Mouse (Mus musculus): ENCODE results near the gene Ppp1r27.
A peak's percentile ranks its signal among the peaks of the same experiment; 100 is the strongest.
"Not testable (repeated sequence)": the region's sequence is repeated elsewhere in the genome, so short reads cannot be mapped to it uniquely, and the experiment has no call there.

Gene Ppp1r27

DNA sequence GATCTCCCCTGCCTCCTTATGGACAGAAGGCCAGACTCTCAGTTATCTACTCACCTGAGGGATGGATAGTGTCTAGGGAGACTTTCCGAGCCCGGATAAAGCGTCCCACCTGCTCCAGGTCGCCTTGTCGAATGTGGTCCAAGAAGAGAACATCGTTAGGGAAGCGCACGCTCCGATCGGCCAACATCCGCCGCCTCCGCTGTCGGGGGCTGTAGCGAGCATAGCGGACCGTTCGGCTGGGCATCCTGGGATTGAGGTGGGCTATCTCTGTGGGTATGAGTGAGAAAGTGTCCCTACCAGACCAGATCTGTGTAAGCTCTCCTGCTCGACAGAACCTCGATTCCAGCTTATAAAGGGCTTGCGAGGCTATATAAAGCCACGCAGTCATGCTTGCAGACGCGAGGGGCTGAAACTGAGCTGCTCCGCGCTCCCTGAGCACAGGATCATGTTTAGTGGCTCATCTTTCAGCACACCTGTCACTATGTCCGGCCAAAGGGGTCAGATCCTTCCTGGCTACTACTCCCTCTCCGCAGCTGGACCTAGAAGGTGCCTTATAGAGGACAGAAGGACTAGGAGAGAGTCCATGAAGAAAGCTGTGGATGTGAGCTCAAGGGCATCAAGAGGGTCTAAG, at the start of gene Ppp1r27:
TSS of gene Ppp1r27 (minus strand) at position 323 of the 631 bp plus-strand sequence.
- DNase-seq (ENCODE audit: low spot score) = no peak

DNA sequence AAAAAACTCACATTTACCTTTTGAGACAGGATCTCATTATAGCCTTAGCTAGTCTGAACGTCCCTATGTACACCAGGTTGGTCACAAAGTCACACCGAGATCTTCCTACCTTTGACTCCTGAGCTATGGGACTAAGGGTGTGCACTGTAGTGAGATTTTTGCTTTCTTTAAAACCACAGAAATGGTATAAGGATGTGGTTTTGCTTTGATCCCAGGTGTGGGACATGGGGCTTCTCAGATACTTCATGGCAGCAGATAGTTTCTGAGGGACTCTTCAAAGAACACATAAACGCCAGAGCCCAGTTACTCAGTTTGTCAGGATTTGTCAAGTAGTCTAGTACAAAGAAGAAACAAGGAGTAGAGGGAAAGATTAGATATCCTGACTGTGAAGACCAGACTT, 49.8 kb upstream of the Ppp1r27 start:
- no peak for DNase-seq (ENCODE audit: low spot score)

DNA sequence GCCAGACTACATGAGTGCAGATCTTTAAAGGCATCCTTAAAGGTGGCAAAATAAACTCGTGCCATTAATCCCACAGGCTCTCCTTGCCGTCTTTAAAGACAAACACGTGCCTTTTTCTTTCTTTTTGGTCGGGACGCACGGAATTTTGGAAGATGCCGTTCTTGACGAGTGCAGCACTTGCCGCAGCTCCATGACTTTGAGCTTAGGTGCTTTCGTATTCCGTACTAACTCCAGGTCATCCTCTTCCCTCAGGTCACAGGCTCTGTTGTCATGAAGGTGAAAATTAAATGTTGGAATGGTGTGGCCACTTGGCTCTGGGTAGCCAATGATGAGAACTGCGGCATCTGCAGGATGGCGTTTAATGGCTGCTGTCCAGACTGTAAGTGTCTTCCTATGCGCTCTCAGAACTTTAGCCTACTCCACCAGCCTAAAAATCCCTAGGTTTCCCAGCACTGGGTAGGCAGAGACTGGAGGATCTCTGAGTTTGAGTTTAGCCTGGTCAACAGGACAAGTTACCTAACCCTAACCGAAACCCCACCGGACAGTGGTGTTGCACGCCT, 48.1 kb upstream of the Ppp1r27 start:
- no peak for DNase-seq (ENCODE audit: low spot score)

DNA sequence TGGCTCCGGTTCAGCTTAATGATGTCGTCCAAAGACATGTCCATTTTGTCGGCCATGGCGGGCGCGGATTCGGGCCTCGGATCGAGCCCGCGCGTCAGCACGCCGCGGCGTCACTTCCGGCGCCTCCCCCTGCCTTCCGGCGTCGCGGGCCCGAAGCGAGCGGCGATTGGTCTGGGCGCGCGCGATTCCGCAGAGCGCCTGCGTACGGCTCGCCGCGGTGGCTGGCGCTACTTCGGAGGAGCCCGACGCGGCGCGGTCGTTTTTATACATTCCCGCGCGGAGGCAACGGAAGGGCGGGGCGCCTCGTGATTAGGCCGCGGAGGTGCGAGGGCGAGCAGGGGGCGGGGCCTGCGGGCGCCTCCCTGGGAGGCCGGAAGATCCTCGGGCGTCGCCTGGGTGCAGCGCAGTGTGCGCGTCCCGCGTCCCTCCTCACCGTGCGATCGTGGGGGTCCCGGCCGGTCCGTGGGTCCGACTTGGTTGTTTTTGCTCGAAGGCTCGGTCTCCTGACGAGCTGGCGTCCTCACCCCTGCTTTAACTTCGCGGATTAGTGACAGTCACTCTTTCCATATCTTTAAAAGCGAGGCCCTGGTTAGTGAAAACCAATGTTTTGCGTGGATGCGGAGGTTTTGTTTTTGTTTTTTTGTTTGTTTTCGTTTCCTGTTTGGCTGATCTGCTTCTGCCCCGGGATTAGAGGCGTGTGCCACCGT, 47.5 kb upstream of the Ppp1r27 start, which contains the start of the genes Alyref and Anapc11:
TSS of gene Alyref (minus strand) at position 83 of the 707 bp plus-strand sequence.
TSS of gene Anapc11 (plus strand) at position 139 of the 707 bp plus-strand sequence.
- peak; percentile 97 for DNase-seq (ENCODE audit: low spot score)

DNA sequence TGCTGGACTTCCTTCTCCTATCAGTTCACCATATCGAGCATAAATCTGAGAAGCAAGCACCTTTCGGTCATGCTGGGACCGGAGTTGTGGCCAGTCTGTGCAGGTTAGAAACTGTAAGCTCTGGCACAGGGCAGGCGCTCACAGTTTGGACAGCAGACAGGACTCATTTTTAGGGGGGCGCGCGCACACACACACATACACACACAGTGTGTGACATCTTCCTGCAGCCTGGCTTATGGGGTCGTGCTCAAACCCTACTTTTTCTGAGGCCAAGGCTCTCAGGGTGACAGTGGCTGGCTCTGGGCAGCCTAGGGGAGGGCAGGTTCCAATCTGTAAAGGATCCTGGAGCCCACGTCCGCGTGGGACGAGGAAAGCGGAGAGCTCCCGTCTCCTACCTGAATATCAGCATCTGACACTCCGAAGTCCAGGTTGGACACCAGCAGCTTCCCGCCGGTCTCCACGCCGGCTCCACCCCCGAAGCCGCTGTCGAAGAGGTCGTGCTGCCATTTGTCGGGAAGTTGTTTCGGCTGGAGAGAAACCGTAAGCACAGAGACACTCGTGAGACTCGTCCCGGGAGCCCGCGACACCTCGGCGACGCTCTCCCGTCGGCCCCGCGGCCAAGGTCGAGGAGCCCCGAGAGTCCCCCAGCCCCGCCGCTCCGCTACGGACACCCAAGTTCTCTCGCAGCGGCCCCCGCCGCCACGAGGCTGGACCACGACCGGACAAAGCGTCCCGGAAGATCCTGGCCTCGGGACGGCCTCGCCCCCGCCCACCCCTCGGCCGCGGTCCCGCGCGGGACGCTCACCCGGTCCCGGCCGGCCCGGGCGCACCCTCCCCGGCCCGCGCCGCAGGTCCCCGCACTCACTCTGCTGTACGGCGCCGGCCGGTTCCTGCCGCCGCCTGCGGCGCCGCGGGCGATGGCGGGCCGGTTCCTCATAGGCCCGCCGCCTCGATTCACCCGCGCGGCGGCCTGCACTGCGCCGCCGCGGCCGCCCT, 46.6 kb upstream of the Ppp1r27 start:
- no peak for DNase-seq (ENCODE audit: low spot score)

DNA sequence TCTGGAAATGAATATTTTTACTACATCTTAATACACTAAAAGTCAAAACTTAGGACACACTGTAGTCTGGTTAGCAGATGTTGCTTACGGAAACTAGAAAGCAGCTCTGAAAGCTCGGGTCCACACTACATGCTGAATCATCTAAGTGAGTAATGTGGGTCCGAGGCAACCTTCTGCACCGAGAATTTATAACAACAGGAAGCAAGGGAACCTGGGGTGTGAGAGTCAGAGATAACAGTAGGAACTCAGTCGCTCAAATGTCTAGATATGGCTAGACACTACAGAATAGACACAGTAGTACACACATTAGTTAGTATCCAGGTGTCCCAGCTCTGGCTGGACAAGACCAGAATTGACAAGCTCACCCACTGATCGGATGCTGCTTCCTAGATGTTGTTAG, 37.6 kb upstream of the Ppp1r27 start:
- no peak for DNase-seq (ENCODE audit: low spot score)

DNA sequence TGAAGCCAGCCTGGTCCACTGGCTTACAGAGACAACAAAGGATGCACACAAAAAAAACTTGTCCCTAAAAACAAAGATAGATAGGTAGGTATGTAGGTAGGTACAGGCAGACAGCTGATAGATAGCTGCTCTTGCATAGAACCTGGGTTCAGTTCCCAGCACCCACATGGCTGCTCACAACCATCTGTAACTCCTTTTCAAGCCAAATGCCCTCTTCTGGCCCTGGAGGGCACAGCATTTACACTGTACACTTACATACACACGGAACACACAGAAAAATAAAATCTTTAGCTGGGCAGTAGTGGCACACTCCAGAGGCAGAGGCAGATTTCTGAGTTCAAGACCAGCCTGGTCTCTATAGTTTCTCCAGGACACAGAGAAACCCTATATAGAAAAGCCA, 33.0 kb upstream of the Ppp1r27 start:
- no peak for DNase-seq (ENCODE audit: low spot score)

DNA sequence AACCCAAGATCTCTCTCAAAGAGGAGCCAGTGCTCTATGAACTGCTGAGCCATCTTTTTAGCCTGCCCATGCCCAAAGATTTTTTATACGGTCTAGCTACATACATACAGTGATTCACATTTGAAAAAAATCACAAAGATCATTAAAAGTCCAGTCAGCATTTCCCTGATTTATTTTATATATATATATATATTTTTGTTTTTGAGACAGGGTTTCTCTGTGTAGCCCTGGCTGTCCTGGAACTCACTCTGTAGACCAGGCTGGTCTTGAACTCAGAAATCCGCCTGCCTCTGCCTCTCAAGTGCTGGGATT, 32.0 kb upstream of the Ppp1r27 start:
- DNase-seq (ENCODE audit: low spot score) = not testable (repeated sequence)

DNA sequence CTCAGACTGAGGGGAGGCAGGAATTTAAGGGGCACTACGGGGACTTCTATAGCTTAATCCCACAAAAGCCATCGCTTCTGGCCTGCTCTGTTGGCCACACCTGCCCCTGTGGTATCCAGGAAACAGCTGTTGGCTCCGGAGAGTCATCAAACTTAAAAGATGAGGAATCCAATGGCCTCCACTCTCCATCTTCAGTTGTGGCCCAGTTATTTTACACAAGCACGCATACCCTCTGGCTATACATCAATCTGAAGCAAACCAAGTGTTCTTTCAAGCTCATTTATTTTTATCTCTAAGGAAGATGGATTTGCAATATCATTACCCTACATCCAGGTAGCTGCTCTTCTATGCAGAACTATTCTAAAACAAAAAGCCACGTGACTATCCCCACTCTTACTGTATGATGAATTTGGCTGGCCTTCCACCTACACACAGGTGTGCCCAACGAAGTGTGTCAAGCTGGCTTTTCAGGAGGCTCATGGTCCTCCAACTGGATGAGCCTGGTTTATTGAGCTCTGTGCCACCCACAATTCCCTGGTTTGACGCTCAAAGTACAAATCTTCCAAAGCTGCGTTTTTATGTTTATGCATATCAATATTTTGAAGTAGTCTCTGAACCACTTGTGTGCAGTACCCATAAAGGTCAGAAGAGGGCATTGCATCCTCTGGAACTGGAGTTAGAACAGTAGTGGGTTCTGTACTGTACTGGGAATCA, 31.5 kb upstream of the Ppp1r27 start:
- DNase-seq (ENCODE audit: low spot score) = peak; percentile 48

DNA sequence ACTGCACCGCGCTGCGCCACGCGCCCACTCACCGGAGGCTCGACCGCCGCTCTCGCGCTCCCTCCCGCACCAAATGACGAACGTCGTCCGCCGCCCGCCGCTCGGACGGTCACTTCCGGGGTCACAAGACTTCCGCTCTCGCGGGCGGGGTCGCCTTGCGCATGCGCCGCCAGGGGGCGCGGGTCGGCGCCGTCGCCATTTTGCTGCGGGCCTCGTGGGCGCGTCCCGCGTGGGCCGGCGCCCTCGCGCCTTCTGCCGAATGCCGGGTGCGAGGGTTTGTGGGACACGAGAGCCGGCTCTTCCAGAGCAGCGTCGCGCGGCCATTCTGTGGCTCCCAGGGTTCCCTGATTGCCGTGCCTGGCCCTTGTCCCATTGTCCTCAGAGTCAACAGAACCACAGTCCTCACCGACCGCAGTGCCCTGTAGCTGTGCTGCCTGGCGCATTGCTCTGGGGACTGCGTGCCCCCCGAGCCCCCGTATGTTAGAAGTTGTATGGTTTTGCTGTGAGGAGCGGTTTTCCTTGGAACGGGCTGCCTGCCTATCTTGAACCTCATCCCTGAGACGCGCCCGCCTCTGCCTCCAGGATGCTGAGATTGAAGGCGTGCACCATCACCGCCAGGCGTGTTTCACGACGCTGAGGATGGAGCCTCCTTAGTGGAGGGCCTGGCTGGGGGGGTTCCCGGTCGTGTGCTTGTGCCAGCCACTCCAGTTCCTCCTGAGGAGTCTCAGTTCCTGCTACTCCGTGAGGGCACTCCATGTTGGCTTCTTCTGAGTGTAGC, 30.7 kb upstream of the Ppp1r27 start, which contains the start of gene Arhgdia:
TSS of gene Arhgdia (minus strand) at position 135 of the 778 bp plus-strand sequence.
- peak; percentile 89 for DNase-seq (ENCODE audit: low spot score)

DNA sequence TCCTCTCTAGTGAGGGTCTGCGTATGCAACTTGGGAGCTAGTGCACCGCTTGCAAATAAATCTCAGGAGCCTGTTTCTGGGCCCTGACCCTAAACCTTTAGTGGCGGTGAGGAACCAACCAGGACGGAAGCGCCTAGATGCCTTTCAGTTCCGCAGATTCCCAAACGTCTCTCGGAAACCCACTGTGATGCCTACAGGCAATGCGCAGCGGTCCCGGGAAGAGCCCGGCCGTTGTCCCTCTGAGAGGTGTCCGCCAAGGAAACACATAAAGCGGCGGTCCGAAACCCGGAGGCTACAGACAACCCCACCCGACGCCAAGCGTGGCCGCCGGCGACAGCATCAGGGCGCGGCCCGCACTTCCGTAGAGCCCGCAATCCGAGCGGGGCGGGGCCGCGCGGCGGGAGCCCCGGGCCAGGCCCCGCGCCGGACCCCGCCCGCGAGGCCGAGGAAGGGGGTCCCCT, 30.0 kb upstream of the Ppp1r27 start:
- DNase-seq (ENCODE audit: low spot score) = peak; percentile 45

DNA sequence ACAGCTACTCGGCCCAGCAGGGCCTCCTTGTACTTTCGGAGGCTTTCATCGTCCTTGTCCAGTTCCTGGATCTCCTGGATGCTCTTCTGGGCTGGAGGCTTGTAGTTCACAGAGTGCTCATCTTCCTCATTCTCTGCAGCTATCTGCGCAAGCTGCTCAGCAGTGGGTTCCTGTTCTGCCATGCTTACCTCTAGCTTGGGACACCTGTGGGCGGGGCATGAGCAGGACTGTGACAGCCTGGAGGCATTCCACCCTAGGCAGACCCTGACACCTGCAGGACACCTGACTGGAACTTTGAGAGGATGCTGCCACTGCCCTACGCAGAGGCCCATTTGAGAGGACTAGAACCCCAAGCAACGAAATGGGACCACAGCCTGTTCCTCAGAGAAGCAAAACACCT, 29.3 kb upstream of the Ppp1r27 start:
- no peak for DNase-seq (ENCODE audit: low spot score)

DNA sequence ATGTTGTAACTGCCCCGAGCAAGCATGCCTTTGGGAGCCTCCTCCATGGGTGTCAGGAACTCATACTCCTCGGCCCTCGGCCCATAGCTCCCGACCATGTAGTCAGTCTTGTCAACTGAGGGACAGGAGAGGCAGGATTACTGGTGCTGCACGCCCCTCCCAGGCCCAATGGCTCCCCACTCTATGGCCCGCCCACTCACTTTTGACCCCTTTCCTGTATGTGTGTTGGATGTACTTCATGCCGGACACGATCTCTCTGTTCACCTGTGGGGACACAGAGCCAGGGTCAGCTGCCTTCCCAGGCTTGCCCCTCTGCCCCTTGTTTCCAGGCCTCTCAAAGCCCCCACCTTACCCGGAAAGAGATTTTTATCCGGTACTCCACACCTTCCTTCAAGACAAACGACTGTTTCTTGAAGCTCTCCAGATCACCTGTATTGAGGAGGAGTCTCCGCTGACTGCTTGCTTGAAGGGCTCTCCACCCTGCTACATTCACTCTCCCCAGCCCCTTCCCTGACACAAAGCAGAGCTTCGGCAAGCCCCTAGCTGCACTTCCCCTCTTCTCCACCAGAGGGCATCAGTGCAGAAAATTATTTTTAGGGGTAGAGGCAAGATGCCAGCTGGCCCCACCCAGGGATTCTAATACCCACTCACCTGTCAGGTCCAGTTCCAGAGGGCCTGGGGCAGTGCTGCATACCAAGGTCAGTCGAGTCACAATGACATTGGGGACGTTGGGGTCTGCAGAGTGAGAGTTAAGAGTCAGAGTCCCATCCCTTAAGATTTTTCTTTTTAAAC, 28.6 kb upstream of the Ppp1r27 start:
- peak; percentile 93 for DNase-seq (ENCODE audit: low spot score)

DNA sequence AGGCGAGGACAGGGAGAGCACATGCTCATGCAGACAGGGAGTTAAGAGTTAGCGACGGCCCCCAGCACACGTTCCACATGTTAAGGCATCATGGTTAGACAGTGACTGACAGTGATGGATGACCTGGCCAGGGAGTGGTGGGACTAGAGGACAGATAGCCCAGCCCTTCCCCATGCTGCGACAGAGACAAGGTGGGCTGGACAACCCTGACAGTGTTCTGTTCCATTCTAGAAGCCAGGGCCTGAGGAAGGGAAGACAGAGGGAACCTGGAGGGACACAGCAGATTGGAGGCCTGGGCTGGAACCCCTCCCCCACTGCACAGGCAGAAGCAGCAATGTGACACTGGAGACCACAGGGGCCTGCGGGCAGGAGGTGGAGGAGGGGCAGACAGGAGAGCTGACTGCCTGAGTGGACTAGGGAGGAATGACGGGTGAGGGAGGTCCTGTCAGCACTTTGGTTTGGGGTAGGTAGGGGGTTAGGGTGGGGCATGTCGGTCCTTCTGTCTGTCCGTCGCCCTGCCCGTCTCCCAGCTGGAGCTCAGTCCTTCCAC, 27.8 kb upstream of the Ppp1r27 start:
- no peak for DNase-seq (ENCODE audit: low spot score)

DNA sequence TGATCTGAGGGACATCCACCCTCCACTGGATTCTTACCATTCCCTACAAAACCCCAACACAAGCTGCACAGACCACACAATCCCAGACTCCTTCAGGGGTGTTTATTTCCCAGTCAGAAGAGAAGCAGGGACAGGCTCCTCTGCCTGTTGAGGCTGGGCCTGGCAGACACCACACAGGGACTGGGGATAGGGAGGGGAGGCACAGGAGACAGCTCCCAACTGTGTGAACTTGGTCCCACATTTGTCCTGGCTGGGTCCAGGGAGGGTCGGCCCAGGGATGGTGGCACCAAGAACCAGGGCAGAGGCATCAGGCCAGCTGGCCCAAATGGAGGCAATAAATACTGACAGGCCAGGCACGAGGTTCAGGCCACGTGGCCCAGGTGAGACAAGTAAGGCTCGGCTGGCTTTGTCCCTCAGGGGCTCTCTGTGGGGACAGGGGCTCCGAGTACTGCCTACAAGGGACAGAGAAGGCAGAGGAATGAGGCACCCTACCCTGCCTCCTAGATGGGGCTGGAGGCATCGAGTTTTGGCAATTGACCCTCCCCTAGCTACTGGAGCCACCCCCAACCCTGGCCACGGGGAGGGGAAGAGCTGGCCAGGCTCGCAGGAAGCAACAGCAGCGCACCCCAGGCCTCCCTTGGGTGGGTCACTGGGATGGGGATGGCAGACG, 27.2 kb upstream of the Ppp1r27 start:
- DNase-seq (ENCODE audit: low spot score) = no peak

DNA sequence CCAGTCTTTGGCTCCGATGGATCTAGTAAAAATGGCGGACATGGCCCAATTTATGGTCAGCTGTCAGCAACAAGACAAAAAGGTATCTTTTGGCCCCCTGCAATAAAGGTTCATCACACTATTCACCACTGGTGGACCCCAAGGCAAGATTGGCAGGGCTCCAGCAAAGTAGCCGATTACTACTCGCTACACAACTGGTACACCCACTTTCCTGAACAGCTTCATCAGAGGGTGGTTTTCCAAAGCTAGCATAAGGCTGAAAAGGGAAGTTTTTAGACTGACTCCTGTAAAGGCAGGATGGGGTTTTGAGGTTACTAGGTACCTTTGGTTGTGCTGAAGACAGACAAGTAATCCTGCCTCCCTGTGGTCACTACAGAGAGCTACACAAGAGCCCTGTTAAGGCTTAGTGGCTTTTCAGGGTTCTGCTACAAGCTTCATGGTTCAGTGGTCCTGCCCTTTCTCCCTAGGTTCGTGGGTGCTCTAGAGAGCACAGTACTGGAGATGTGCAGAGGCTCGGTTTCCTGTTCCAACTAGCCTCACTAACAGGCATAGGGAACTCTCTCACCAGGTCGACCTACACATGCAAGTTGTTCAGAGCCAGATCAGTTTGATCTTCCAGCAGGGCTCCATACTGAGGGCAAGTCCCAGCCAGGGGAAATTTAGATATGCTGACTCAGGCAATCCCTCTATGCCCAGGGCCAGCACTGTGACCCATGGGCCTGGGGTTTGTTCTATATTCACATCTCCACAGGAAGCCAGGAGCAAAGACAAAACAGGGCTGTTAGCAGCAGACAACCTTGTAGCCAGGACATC, 26.5 kb upstream of the Ppp1r27 start:
- peak; percentile 54 for DNase-seq (ENCODE audit: low spot score)

DNA sequence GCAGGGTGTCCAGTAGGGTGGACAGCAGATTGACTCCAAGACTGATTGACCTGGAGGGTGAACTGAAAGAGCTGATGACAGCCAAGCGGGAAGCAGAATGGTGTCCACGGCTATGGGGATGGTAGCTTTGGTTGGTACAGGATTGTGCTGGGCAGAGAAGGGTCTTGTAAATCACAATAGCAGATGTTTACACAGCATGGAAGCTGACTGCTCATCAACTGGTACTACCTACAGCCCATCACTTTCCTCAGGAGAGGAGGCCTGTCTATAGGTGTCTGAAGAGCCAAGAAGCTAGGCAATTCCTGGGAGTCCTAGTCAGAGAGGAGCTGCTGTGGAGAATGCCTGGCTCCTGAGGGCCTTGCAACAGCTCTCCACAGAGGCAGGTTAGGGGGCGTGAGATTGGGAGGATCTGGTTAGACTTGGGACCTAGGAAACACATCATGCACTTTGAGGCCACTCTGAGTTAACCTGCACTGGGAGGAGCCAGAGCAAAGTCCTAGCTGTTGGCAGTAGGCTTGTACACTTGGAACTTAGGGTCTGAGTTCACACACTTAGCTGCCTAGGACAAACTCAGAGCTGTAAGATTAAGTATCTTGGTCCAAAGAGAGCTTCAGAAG, 25.5 kb upstream of the Ppp1r27 start:
- no peak for DNase-seq (ENCODE audit: low spot score)

DNA sequence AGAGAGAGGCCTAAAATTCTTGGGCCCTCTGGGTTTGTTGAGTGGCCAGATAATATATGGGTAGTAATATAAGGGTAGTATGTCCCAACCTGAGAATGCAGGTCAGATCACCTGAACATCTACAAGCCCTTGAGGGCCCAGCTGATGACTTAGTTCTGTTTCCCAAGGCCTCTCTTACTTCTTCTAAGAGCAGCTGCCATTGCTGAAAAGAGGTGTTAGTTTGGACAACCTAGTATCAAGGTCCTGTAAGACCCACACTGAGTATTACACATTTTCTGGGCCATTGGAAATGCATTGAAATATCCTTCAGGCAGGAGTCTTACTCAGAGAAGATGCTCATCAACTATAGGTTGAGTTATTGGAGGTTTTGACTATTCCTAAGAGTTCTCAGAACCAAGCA, 25.0 kb upstream of the Ppp1r27 start:
- DNase-seq (ENCODE audit: low spot score) = no peak

Data from retina, embryonic 14.5 days (tissue).